Mouse (Mus musculus) testis, adult 2 months (tissue): Measurements from ENCODE around the gene Commd8.

Source experiments
- CTCF ChIP-seq: fragments of 200-500 bp; IDR thresholded peaks from 2 replicates; pipeline ENCODE4 v1.5.1; 2012; ENCODE audit warnings: low read depth, mild to moderate bottlenecking, inconsistent platforms, low read length, moderate library complexity; ENCODE audit not compliant: control insufficient read depth, insufficient read depth, insufficient replicate concordance
- POLR2A ChIP-seq: fragments of 200-500 bp; IDR thresholded peaks from 2 replicates; pipeline ENCODE4 v1.6.1; 2012; ENCODE audit warnings: low read depth, mild to moderate bottlenecking, inconsistent platforms, low read length, moderate library complexity; ENCODE audit not compliant: control insufficient read depth

GRCm38 (mm10) chr5:72182804-72183203, 14.8 kb upstream of the Commd8 start:
- TF ChIP-seq CTCF: no peak
- no peak for TF ChIP-seq POLR2A
